Mouse (Mus musculus) lung, embryonic 15.5 days (tissue): ENCODE measurements around the gene Rln3. TPM values are rescaled to one million over a fixed set of nuclear protein-coding genes. Genes with fewer than 3 reads are reported as not detected.
A peak's percentile ranks its signal among the peaks of the same experiment; 100 is the strongest.

Experiments
- ATAC-seq: fragments of 200-750 bp; cut with Nextera tagmentation; 2 replicates; pipeline ENCODE4 v1.8.0; 2017; ENCODE audit warnings: moderate number of reproducible peaks, borderline replicate concordance; ENCODE audit not compliant: low FRiP score, low TSS enrichment; ENCODE audit errors: extremely low read depth
- H3K27ac ChIP-seq: fragments of 300-500 bp; sonication (generic); 2 replicates; pipeline ENCODE4 v1.5.1; 2015; ENCODE audit warnings: moderate library complexity, mild to moderate bottlenecking, inconsistent platforms
- H3K27me3 ChIP-seq: fragments of 300-500 bp; sonication (generic); 2 replicates; pipeline ENCODE4 v1.6.1; 2015; ENCODE audit warnings: inconsistent platforms
- H3K36me3 ChIP-seq: fragments of 300-500 bp; sonication (generic); 2 replicates; pipeline ENCODE4 v1.6.1; 2015; ENCODE audit warnings: inconsistent platforms
- H3K4me1 ChIP-seq: fragments of 300-500 bp; sonication (generic); 2 replicates; pipeline ENCODE4 v1.6.1; 2015; ENCODE audit warnings: inconsistent platforms
- H3K4me2 ChIP-seq: fragments of 300-500 bp; sonication (generic); 2 replicates; pipeline ENCODE4 v1.6.1; 2015; ENCODE audit warnings: inconsistent platforms, mild to moderate bottlenecking, moderate library complexity
- H3K4me3 ChIP-seq: fragments of 300-500 bp; sonication (generic); 2 replicates; pipeline ENCODE4 v1.5.1; 2015; ENCODE audit warnings: mild to moderate bottlenecking, inconsistent platforms
- H3K9ac ChIP-seq: fragments of 300-500 bp; sonication (generic); 2 replicates; pipeline ENCODE4 v1.6.1; 2015; ENCODE audit warnings: inconsistent platforms
- H3K9me3 ChIP-seq: fragments of 300-500 bp; sonication (generic); 2 replicates; pipeline ENCODE4 v1.6.1; 2016; ENCODE audit warnings: inconsistent platforms
- WGBS: fragments of 180-500 bp; shearing (Covaris S2); methylation state at CpG from one replicate; pipeline ENCODE4 v1.1.7; 2015; 5-methylcytosine and 5-hydroxymethylcytosine counted together
- polyA plus RNA-seq: library from polyadenylated mRNA; unstranded; fragments of >200 nt; fragmentation: Nextera tagmentation; extraction: Ambion mirVana; gene quantifications from 2 replicates; pipeline ENCODE4 v1.2.1, GENCODE M21; 2015

Gene Rln3
- polyA plus RNA-seq, 1 experiment from 2014 or later, result not detected

- no peak overlapping the region for H3K4me2 ChIP-seq
- H3K9me3 ChIP-seq, result no peaks in the 10 kb centered on the region
- no peak overlapping the region for H3K27ac ChIP-seq
- WGBS, result 64% methylated on average over 8 of the region's 8 CpGs
- no peak overlapping the region for H3K9ac ChIP-seq
- no peak overlapping the region for H3K4me3 ChIP-seq
- H3K27me3 ChIP-seq, result no peaks in the 10 kb centered on the region
- H3K36me3 ChIP-seq, result no peaks in the 10 kb centered on the region
- no peak for ATAC-seq
- H3K4me1 ChIP-seq, result peaks cover 16% of the 10 kb centered on the region
Observed at GRCm38 (mm10) chr8:84063861-84064610, 19.2 kb upstream of the Rln3 start.

- WGBS, result 70% methylated on average over 2 of the region's 2 CpGs
- no peak overlapping the region for H3K4me3 ChIP-seq
- no peaks in the 10 kb centered on the region for H3K27me3 ChIP-seq
- H3K36me3 ChIP-seq, result no peaks in the 10 kb centered on the region
- H3K9me3 ChIP-seq, result no peaks in the 10 kb centered on the region
- no peak overlapping the region for H3K9ac ChIP-seq
- no peaks in the 10 kb centered on the region for H3K4me1 ChIP-seq
- no peak overlapping the region for H3K4me2 ChIP-seq
- ATAC-seq, result no peak
- H3K27ac ChIP-seq, result no peak overlapping the region
Observed at GRCm38 (mm10) chr8:84060245-84060644, 15.4 kb upstream of the Rln3 start.

DNA sequence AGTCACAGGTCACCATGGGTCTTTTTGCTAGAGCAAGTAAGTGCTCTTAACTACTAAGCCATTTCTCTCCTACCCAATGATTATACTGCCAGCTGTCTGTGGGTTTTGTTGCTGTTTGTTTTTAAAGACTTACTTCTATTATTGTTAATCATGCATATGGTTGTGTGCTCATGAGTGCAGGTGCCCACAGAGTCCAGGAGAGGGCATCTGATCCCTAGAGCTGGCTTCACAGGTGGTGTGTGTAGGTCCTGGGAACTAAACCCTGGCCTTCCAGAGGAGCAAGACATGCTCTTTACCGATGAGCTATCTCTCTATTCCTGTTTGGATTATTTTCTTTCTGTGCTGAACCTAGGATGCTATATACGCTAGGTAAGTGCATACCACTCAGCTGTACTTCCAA, 14.4 kb upstream of the Rln3 start:
- WGBS, result 88% methylated on average over 2 of the region's 2 CpGs

GRCm38 (mm10) chr8:84057827-84058226, 13.0 kb upstream of the Rln3 start:
- no peaks in the 10 kb centered on the region for H3K36me3 ChIP-seq
- no peak overlapping the region for H3K9ac ChIP-seq
- H3K4me1 ChIP-seq, result peaks cover 2% of the 10 kb centered on the region
- no peak overlapping the region for H3K4me2 ChIP-seq
- no peaks in the 10 kb centered on the region for H3K9me3 ChIP-seq
- ATAC-seq, result no peak
- no peaks in the 10 kb centered on the region for H3K27me3 ChIP-seq
- 86% methylated on average over 1 of the region's 1 CpGs for WGBS
- no peak overlapping the region for H3K4me3 ChIP-seq
- H3K27ac ChIP-seq, result no peak overlapping the region

More for the DNA sequence above, 14.4 kb upstream of the Rln3 start:
- Histone ChIP-seq H3K4me2 (no peak overlapping the region), H3K36me3 (no peaks in the 10 kb centered on the region), H3K27ac (no peak overlapping the region), H3K9ac (no peak overlapping the region), H3K4me1 (no peaks in the 10 kb centered on the region), H3K9me3 (no peaks in the 10 kb centered on the region), H3K4me3 (no peak overlapping the region), H3K27me3 (no peaks in the 10 kb centered on the region)
- no peak for ATAC-seq

DNA sequence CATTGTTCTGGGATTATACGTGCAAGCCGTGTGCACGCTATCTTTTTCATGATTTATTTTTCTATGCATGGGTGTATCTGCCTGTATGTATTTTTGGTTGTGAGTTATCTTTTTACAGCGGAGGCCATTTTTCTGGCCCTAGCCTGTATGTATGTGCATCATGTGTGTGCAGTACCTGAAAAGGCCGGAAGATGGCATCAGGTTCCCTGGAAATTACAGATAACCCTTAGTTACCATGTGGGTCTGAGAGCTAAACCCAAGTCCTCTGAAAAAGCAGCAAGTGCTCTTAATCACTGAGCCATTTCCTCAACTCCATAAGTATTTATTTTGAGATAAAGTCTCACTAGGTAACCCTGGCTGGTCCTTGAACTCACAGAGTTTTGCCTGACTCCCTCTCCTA, 8.4 kb upstream of the Rln3 start:
- 93% methylated on average over 5 of the region's 5 CpGs for WGBS
- Histone ChIP-seq H3K9ac (no peak overlapping the region), H3K27ac (no peak overlapping the region), H3K4me1 (peaks cover 8% of the 10 kb centered on the region), H3K9me3 (no peaks in the 10 kb centered on the region), H3K36me3 (no peaks in the 10 kb centered on the region), H3K27me3 (no peaks in the 10 kb centered on the region), H3K4me2 (no peak overlapping the region), H3K4me3 (no peak overlapping the region)
- no peak for ATAC-seq

- WGBS, result 17% methylated on average over 3 of the region's 3 CpGs
- no peaks in the 10 kb centered on the region for H3K9me3 ChIP-seq
- peak; percentile 59; the same call in 1 of the 2 replicates for ATAC-seq
Observed at GRCm38 (mm10) chr8:84052746-84053145, 7.9 kb upstream of the Rln3 start.

GRCm38 (mm10) chr8:84048171-84048570, 3.4 kb upstream of the Rln3 start:
- no peak overlapping the region for H3K4me3 ChIP-seq
- WGBS, result 57% methylated on average over 5 of the region's 5 CpGs
- ATAC-seq, result no peak

More at GRCm38 (mm10) chr8:84052746-84053145, 7.9 kb upstream of the Rln3 start:
- Histone ChIP-seq H3K27me3 (no peaks in the 10 kb centered on the region), H3K27ac (no peak overlapping the region), H3K36me3 (no peaks in the 10 kb centered on the region), H3K4me3 (no peak overlapping the region), H3K9ac (no peak overlapping the region), H3K4me1 (peaks cover 8% of the 10 kb centered on the region), H3K4me2 (no peak overlapping the region)

DNA sequence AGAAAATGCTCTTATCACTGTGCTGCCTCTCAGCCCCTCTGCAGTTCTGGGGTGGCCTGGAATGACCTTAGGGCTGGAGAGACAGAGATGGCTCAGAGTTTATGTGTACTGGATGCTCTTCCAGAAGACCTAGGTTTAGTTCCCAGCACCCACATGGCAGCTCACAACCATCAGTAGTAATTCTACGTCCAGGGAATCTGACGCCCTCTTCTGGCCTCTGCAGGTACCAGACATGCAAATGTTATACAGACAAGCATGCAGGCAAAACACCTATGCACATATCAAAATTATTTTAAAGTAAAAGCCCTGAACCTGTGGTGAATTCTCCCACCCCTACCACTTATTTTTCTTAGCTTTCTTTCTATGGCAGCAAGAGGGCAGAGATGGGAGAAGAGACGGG, 1.7 kb upstream of the Rln3 start:
- H3K9ac ChIP-seq, result no peak overlapping the region
- WGBS, result 73% methylated on average over 3 of the region's 3 CpGs
- no peak overlapping the region for H3K4me3 ChIP-seq
- H3K9me3 ChIP-seq, result no peaks in the 10 kb centered on the region; the same call in 1 of the 2 replicates
- no peak overlapping the region for H3K4me2 ChIP-seq
- H3K27ac ChIP-seq, result no peak overlapping the region
- peaks cover 45% of the 10 kb centered on the region for H3K27me3 ChIP-seq
- H3K4me1 ChIP-seq, result peaks cover 10% of the 10 kb centered on the region
- H3K36me3 ChIP-seq, result no peaks in the 10 kb centered on the region
- ATAC-seq, result no peak

More at GRCm38 (mm10) chr8:84048171-84048570, 3.4 kb upstream of the Rln3 start:
- Histone ChIP-seq H3K36me3 (no peaks in the 10 kb centered on the region), H3K4me2 (no peak overlapping the region), H3K9ac (no peak overlapping the region), H3K27me3 (peaks cover 29% of the 10 kb centered on the region), H3K27ac (no peak overlapping the region), H3K4me1 (peaks cover 8% of the 10 kb centered on the region), H3K9me3 (no peaks in the 10 kb centered on the region; the same call in 1 of the 2 replicates)

DNA sequence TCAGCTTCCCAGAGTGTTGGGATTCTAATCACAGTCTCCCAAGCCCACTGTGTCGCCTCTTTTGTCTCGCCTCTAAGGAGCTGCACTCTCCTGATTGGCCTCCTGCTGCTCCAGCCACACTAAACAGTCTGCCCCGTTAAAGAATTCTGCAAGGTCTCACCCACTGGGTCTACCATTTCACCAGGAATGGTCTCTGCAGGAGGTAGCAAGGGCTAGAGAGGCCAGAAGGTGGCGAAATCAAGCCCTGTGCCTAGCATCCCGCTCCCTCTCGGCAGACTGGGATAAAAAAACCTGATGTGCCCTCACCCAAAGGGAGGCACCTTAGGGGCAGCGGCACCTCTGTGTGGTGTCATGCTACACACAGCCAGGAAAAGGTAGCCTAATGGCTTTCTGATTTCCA, 697 bp downstream of the Rln3 start:
- H3K4me2 ChIP-seq, result no peak overlapping the region
- 7% methylated on average over 7 of the region's 7 CpGs for WGBS

GRCm38 (mm10) chr8:84042948-84043342, 1.9 kb downstream of the Rln3 start:
- H3K27ac ChIP-seq, result no peak overlapping the region
- peak overlapping the region; percentile 76 for H3K4me2 ChIP-seq
- peak overlapping the region; percentile 39; the same call in 1 of the 2 replicates for H3K4me3 ChIP-seq
- ATAC-seq, result no peak; the same call in 1 of the 2 replicates
- H3K27me3 ChIP-seq, result peaks cover 53% of the 10 kb centered on the region
- H3K9ac ChIP-seq, result no peak overlapping the region
- 30% methylated on average over 12 of the region's 12 CpGs for WGBS
- H3K36me3 ChIP-seq, result no peaks in the 10 kb centered on the region
- peaks cover 10% of the 10 kb centered on the region for H3K4me1 ChIP-seq
- H3K9me3 ChIP-seq, result no peaks in the 10 kb centered on the region; the same call in 1 of the 2 replicates

More for the DNA sequence above, 697 bp downstream of the Rln3 start:
- Histone ChIP-seq H3K9ac (no peak overlapping the region), H3K9me3 (no peaks in the 10 kb centered on the region; the same call in 1 of the 2 replicates), H3K27ac (no peak overlapping the region), H3K27me3 (peaks cover 53% of the 10 kb centered on the region), H3K4me1 (peaks cover 10% of the 10 kb centered on the region), H3K4me3 (no peak overlapping the region), H3K36me3 (no peaks in the 10 kb centered on the region)
- ATAC-seq, result no peak

DNA sequence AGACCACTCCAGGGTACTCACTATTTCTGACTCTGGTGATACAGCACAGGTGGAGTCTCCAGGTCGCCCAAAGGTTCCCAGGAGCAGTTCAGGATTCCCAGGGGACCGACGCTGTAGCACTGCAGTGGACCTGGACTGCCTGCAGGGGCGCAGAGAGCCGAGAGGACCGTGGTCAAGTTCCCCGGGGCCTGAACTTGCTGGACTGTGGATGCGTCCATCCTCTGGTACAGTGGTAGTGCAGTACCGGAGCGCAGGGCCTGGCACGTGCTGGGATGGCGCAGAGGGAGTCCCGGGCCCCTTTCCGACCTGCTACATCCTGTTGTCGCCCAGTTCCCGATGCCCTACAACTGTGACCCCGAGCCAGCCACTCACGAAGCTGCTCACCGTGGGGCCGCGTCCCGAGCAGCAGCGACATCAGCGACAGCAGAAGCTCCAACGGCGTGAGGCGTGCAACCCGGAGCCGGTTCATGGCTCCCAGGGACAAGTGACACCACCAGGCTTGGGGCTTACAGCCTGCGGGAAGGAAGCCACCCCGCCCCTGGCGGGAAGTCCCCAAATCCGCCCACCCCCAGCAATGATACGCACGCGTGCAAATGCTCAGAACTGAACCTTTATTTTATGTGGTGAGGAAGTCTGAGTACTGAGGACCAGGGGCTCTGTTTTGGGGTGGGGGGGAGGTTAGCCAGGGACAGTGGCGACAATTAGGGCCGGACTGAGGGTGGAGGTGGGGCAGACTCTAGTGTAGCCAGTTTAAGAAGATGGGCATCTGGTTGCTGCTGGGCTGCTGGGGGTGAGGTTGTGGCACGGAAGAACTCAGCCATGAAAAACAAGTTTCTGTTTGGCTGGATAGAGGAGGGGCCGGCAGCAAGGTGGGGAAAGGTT, 2.5 kb downstream of the Rln3 start, which contains the start of gene Il27ra:
TSS of gene Il27ra (minus strand) at position 524 of the 882 bp plus-strand sequence.
- no peaks in the 10 kb centered on the region; the same call in 1 of the 2 replicates for H3K9me3 ChIP-seq
- H3K36me3 ChIP-seq, result no peaks in the 10 kb centered on the region
- peak; percentile 58; the same call in 1 of the 2 replicates for ATAC-seq
- H3K27ac ChIP-seq, result no peak within 1 kb of the TSS
- 4% methylated on average over 40 of the region's 40 CpGs for WGBS
- H3K4me1 ChIP-seq, result peaks cover 10% of the 10 kb centered on the region
- peaks cover 53% of the 10 kb centered on the region for H3K27me3 ChIP-seq
- peak within 1 kb of the TSS; percentile 33 for H3K9ac ChIP-seq
- peak within 1 kb of the TSS; percentile 76 for H3K4me2 ChIP-seq
- H3K4me3 ChIP-seq, result peak within 1 kb of the TSS; percentile 39
